Mouse (Mus musculus) ovary, postnatal 36 days (tissue): ENCODE data around the gene Pcnx.
"Not testable (repeated sequence)": the region's sequence is repeated elsewhere in the genome, so short reads cannot be mapped to it uniquely, and the experiment has no call there.

Source experiments
- DNase-seq: peaks from one replicate; pipeline ENCODE4 v3.0.0; 2022; ENCODE audit warnings: low spot score, mixed read lengths

The Pcnx gene

DNA sequence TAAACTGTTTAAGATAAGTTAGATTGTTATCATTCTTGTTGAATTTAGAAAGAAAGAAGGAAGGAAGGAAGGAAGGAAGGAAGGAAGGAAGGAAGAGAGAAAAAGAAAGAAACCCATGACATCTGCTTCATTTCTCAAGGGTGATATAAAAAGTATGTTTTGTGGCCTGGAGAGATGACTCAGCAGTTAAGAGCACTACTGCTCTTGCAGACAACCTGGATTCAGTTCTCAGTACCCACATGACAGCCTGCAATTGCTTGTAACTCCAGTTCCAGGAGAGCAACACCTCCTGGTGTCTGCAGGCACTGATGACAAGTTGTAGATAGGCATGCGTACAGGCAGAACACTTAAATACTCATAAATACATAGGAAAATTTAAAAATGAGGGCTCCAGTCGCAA, 105.6 kb downstream of the Pcnx start:
- no peak for DNase-seq

DNA sequence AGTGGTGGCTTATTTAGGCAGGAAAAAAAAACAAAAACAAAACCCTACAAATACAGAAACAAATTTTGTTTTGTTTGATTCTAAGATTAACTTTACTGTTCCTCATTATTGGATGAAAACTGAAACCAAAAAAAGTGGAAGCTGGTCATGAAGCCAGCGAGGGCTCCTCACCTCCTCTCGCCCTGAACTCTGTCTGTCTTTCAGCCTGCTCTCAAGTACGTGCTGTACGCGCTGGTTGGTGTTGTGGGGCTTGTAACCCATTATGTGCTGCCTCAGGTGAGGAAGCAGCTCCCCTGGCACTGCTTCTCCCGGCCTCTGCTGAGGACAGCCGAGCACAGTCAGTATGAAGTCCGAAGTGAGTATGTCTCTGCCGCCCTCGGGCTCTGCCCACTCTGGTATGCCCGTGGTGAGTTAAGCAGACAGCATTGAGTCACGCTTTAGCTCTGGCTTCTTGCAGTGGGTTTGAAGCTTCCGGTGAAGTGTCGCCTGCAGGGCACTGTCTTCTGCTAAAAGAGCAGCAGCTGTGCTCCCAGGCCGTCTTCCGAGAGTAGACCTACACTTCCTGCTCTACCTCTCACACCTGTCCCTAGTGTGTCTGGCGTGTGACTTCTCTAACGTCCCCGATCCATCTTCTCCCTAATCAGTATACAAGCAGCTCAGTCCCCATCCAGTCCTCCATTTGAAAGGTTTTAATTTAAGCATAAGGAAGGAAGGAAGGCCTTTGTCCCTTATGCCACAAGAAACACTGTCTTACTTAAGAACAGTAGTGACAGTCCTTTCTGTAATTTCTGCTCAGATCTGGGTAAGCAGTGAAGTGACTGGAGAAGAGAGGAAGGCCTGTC, 111.4 kb downstream of the Pcnx start:
- DNase-seq, result no peak

- no peak for DNase-seq
Observed at GRCm38 (mm10) chr12:81971884-81972362, 112.1 kb downstream of the Pcnx start.

DNA sequence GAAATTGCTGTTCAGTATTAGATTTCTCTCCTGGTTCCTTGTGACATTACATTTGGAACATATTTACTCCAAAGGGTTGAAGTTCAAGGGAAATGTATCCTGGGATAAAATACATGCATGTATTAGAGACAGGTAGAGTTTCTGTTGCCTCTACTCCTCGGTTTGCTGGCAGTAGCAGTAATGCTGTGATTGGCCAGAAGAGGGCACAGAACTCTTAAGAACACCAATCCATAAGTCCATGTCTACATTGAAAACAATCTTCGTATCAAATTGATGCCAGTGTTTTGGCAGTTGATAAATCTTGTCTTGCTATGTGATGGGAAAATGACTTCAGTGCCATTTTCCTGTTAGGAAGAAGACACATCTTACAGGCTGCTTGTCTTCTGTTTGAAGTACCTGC, 115.0 kb downstream of the Pcnx start:
- DNase-seq, result no peak

DNA sequence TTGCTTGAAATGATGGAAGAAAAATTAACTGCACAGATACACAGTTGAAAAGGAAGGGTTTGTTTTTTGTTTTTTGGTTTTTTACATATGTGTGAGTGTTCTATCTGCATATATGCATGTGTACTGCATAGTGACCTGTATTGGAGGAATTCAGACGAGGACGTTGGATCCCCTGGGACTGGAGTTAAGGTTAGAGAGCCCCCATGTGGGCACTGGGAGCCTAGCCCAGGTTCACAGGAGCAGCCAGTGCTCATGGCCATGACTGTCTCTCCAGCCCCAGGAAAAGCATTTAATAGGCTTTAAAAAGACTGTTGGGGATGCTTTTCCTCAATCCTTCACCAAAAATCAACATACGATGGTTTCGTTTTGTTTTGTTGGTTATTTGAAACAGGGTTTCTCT, 117.5 kb downstream of the Pcnx start:
- DNase-seq, result no peak

DNA sequence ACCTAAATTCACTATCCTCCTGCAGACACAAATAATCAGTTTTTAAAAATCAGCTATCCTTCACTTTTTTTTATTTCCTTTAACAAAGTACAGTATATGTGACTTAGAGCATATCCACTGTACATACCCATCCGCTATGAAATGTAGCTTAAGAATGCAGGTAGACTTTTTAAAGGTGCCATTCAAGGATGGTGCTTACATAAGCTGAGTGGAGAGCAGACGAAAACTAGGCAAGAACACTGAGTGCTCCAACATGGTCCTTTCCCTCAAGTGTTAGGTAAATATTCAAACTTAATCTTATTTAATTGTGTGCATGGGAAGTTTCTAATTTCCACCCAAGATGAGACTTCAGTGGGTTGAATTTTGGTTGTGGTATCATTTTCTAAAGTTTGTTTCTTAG, 119.5 kb downstream of the Pcnx start:
- DNase-seq, result no peak

DNA sequence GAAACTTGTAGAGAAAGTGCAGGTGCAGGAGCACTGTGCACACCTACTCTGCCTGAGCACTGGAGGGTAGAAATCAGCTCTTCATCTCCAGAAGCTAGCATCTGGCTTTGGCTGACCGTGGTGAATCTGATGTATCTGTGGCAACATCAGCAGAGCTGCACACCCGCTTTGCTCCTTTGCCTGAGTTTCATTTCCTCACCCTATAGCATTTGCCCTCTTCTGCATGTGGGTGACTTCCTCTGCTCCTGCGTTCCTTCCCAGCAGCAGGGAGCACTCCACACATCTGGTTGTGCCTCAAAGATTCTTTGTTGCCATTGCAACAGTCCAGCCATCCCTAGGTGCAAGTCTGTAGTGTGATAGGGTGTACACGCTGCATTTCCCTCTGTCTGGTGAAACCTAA, 132.3 kb downstream of the Pcnx start:
- DNase-seq, result no peak

GRCm38 (mm10) chr12:81992996-81993395, 133.2 kb downstream of the Pcnx start:
- DNase-seq, result no peak

GRCm38 (mm10) chr12:81994911-81995667, 135.3 kb downstream of the Pcnx start:
- no peak for DNase-seq

DNA sequence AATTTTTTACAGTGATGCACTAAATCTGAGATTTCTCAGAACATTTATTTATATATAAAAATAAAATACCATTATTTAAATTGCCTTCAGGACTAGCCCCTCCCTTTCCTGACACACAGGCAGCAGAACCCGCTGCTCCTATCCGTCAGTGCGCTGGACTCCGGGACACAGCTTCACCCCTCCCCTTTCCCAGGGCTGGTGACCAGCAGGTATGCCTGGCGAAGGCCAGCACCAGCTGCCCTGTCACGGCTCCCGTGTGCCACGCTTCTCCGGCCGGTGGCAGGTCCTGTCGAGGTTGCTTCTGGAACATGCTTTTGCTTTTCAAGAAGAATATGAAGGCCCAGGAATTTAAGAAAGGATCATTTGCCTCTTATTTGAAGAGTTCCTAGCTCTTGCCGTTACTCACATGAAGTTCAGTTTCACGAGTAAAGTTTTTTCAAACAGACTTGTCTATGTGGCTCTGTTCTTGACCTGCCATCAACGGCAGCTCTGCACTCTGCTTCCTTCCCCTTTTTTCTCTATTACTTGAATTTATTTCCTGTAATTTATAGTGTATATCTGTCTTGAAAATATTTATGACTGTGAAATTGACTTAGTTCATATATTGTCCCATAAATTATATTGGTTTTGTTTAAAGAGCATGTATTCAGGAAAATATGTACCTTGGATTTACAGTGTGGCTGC, 137.0 kb downstream of the Pcnx start:
- DNase-seq, result no peak

DNA sequence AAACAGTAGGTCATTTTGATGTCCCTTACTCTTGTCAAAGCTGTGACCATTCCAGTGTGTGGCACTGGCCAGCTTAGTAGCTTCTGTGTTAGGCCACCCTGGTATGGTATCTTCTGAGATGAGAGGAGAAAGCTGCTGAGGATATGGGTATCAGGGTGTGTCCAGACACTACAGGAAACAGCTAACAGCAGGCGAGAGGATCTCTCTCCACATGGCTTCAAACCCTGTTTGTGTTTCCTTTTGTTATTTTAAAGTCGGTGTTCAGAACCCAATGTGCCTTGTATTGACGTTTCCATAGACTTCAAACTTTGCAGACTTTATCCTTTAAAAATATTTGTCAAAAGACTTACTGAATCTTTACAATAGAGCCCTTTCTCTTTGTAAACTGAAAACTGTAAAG, 137.7 kb downstream of the Pcnx start:
- no peak for DNase-seq

DNA sequence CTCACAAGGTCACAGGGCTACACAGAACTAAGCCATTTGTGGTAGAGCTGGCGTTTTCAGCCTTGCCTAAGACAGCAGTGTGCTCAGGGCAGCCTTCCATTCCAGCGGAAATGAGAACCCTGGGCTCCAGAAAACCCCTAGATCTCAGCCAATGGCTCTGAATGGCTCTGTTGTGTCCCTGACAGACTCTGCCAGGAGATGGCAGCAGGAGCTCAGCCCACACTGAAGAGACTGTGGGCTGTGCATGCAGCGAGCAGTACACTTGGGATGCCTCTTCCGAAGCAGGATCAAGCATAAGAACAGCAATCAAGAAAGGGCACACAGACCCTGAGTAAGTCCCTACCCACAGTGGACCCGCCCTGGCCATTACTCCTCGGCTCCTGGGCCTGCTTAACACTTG, 142.9 kb downstream of the Pcnx start:
- not testable (repeated sequence) for DNase-seq

GRCm38 (mm10) chr12:82025901-82026633, 166.2 kb downstream of the Pcnx start:
- not testable (repeated sequence) for DNase-seq

- DNase-seq, result not testable (repeated sequence)
Observed at GRCm38 (mm10) chr12:82033524-82033923, 173.7 kb downstream of the Pcnx start.

GRCm38 (mm10) chr12:82033973-82034372, 174.2 kb downstream of the Pcnx start:
- DNase-seq, result not testable (repeated sequence)

GRCm38 (mm10) chr12:82044078-82044477, 184.3 kb downstream of the Pcnx start:
- DNase-seq, result not testable (repeated sequence)
